Mouse (Mus musculus) kidney, postnatal 14 days (tissue): ENCODE measurements around the gene Rasal2.

Experiments used
- DNase-seq: peaks from one replicate; pipeline ENCODE4 v3.0.0; 2022; ENCODE audit warnings: mixed read lengths

Gene Rasal2

DNA sequence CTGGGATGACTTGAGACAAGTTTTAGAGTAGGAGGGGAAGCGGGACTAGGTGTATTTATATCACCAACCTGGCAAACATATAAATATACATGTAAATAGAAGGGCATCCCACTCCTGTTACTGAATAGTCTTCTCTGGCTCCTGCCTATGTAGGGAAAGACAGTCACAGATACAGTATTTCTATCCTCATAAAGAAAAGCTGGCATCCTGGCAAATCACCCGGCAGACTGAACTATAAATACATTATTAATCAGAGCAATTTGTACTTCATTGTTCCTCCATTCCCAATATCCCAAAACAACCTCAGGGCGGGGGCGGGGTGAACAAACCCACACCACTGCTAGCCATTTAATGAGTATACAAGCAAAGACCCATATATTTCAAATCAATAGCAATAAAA, 26.7 kb upstream of the Rasal2 start:
- DNase-seq: no peak

DNA sequence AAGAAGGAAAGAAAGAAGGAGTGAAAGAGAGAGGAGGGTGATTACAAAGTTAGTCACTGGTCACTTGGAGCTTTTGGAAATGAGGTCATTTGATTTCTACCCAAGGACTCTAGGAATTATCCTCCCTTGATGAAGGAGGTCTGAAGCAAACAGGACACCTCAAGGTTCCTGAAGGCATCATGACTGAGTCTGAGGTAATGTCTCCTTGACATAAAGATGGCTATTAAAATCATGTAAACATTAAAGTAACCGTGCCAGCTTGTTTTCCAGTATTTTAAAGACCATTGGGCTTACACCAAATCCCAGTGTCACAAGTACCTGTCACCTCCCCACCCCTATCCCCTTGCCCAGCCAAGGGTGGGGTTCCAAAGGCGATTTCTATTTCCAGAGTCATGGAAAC, 25.9 kb upstream of the Rasal2 start:
- DNase-seq: no peak

DNA sequence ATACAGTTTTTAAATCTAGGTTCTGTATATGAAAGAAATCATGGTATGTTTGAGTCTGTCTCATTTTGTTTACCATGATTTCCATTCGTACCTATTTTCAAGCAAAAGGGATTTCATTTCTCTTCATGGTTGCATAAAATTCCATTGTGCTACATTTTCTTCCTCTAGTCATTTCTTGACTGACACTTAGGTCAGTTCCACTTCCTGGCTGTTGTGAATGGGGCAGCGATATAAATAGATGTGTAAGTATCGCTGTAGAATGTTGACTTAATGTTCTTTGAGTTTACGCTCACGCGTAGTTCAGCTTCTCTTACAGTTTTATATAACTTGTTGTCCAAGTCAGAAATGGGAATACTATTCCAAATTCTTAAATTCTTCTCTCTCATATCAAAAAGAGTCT, 23.5 kb upstream of the Rasal2 start:
- DNase-seq: no peak

DNA sequence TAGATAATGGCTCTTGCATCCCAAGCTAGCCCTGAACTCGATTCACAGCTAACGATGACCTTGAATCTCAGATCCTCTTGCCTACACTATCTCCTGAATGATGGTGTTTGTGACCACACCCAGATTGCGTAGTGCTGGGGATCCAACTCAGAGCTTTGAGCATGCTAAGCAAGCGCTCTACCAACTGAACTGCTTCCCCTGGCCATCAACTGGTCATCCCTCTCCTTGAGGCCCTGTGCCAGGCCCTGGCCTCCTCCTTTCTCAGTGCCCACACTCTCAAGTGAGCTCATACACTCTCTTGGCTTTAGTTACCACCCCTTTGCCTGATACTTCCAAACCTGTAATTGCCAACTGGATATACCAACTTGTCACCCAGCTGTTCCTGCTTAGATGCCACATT, 22.0 kb upstream of the Rasal2 start:
- no peak for DNase-seq

DNA sequence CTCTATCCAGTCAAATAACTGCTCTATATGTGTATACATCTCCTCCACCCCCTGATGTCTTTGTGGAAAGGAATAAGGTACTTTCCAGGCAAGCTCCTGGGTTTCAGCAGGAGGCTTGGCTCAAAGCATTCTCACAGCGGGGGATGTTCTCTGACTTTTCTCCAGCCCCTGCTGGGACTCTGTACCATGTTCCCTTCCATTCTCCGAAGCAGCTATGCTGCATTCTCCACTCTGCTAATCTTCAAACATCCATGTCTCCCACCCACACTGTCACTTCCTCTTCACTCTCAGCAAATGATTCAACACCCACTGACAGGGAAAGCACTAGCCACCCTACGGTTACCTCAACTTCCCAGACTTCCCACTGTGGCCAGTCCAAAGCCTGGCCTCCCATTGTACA, 20.9 kb upstream of the Rasal2 start:
- no peak for DNase-seq

DNA sequence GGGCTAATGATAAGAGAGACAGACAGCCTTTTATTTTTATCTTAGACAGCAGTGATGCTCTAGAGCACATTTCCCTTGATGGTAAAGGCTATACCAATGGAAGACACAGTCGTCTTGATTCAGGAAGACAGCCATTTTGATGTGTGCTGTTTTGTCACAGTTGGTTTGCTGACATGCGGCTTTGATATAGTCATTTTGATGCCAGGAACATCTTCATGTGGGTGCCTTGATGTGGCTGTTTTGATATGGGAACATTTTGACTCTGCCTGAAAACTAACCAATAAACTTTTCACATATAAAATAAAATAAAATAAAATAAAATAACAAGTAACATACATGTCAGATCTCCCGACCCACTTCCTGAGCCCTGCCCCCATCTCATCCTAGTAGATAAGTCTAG, 16.0 kb upstream of the Rasal2 start:
- DNase-seq: no peak

DNA sequence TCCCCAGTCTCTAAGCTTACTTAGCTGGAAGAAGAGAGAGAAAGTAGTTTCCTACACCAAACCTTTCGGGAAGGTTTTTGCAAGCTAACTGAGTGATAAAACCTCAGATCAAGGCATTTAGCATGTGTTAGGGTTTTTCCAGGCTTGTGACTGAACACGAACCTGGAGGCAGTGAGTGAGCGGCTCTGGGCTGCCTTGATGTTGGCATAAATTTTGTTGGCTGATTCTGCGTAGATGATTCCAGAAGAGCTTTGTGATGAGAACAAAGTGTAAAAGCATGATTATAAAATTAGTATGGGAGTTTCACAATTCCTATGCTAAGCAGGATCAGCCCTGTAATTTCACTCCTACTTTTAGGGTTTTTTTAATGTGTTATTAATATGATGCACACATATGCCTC, 15.2 kb upstream of the Rasal2 start:
- DNase-seq: no peak

DNA sequence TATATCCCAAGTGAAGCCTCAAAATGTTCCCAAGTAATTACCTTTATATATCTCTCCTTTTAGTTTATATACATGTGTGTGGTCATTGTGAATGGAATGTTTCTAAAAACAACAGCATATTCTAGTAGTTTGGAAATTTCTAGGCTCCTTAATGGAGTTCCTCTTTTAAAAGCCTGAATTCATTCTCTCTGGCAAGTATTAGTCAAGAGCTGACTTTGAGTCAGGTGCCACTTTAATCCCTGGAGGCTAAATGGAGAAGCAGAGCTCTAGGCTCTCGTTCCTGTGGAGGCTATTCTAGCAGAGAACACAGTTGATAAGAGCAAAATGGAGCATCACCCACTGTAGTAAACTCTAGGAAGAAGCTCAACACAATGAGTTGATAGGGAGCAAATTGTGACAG, 14.5 kb upstream of the Rasal2 start:
- no peak for DNase-seq

DNA sequence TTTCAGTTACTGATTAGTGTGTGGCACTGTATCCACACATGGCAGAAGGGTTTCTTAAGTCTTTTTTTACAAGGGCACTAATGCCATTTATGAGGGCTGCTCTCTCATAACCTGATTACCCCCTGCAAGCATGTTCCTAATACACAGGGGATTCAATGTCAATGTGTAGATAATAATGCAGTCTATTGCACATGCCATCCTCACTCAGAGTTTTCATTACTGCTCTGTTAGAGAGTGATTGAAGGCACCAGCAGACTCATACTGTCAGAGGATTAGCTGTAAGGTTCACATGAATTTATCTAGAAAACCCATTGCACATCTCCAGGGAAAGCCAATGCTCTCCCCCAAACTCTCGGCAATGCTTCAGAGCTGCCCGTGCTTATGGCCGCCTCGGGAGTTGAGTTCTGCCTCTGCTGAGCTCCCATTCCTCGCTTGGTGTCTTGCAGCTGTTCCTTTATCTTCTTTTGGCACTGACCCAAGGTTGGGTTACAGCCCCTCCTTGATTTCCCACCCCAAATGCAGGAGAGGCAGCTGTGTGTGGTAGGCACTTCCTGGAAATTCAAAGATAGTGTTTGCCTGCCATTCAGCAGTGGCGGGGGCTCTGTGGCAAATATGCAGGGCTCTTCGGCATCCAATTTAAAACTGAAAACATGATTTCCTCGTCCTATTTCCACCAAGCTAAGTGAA, 13.5 kb upstream of the Rasal2 start:
- DNase-seq: no peak

DNA sequence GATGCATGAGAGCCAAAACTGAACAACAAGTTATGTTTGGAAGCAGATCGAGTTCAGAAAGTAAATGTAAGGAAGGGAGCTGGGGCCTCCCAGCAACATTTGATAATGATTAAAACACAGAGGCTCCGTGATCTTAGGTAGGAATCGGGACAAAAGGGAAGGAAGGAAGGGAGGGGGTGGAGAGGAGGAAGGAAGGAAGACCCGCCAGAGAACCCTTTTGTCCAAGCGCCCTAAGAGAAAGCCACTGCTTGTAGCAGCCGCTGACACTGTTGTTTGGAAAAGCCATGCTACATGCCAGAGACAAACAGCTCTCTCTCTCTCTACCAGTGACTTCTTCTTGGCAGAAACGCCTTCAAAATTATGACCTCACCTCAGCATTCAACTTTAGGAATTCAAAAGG, 5.5 kb upstream of the Rasal2 start:
- peak; percentile 44 for DNase-seq

DNA sequence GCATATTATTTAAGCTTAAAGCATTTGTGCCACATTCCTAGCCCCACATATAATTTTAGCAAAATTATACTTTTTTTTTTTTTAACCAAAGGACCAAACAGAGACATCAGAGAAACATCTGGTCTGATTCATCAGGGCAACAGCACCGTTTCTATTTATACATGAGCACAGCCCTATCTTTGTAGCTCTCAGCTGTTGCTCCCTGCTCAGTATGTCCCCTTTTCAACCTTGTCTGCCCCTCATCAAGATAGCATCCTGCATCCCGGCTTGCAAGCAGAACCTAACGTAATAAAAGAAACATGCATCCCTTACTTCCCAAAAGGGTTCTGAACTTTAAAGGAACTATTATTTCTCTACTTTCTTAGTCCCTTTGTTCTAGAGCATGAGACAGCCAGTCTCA, 5.0 kb upstream of the Rasal2 start:
- DNase-seq: no peak

DNA sequence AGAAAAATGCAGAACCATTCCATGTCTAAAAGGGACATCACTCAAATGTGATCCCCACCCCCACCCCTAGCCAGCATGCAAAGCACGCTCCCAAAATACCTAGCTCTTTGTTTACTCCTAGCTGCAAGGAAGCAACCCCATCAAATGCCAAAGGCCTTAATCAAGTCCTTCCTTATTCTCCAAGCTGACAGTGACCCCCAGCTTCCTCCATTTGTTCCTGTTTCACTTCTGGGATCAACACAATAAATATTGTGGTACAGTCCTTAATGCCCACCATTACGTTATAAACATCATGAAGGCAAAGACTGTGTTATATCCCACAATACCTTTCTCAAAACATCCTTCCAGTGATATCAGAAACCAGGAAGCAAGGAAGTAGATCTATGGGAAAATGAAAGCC, 4.2 kb upstream of the Rasal2 start:
- no peak for DNase-seq

DNA sequence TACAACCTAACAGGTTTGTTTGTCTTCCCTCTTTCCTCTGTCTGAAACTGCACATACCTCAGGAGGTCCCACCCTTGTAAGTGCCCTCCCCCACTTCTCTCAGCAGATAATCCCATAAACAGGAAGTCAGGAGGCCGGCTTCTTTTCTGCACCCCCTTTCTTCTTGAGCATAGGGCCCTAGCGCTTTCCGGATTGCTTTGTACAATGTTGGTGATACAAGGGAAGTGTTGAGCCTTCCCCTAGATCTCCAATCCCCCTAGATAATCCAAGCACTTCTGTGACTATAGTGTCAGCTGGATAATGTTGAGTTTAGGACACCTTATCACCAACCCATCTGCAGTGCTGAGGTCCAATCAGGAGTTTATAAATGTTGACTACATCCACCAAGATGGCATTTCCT, 3.4 kb upstream of the Rasal2 start:
- DNase-seq: no peak

DNA sequence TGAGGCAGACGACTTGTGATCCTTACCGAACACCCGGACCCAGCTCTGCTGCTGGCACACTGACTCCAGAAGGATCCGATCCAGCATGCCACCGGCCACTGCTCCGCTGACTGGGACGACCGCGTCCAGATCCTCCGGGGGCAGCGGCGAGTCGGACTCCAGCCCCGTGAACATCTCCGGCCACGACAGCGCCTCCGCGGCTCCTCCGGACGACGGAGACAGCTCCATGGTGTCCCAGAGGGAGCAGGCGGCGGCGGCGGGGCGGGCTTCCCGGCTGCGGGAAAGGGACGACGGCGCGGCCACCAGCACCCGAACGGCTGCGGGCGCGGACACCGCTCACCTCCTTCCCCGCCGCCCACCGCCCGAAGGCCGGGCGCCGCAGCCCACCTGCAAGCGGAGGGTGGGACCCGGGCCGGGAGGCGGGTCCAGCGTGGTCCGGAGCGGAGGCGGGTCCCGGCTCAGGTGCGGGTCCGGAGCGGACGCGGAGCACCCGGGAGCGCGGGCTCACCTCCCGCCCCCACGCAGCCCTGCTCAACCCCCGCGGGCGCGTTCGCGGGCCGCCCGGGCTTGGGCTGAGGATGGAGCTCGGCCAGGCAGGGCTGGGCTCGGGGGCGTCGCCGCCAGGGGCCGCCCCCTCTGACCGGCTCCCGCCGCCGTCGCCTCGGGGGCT, 549 bp downstream of the Rasal2 start:
- peak; percentile 79 for DNase-seq

DNA sequence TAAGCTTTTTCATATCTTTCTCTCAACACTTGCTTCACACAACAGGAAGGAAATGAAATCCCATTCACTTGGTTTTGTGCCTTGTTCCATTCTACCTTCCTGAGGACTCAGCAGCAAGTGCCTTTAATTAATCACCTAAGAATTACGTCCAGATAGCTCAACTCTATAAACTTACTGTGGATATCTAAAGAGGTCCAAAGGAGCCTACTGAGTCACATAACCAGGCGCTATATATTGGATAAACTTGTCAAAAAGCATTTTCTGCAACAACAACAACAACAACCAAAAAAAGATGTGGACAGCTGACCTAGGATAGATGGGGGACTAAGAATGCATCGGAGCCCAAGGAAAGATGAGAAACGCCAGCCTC, 1.1 kb downstream of the Rasal2 start:
- no peak for DNase-seq

DNA sequence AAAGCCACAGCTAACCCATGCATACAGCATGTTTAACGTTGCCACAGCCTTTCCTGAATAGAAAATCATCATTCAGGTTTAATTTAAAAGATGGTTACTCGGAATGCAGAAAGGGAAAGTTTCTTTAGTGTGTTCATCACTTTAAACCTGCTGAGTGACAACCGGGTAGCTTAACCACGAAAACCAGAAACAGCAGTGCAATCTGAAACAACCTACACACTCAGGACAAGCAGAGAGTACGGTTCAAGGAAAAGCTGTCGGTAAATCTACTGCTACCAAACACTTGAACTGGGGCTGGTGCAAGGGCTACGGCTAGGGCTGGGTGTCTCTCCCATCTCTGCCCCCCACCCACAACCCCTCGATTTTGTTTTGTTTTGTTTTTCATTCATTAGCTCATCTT, 1.5 kb downstream of the Rasal2 start:
- DNase-seq: no peak

DNA sequence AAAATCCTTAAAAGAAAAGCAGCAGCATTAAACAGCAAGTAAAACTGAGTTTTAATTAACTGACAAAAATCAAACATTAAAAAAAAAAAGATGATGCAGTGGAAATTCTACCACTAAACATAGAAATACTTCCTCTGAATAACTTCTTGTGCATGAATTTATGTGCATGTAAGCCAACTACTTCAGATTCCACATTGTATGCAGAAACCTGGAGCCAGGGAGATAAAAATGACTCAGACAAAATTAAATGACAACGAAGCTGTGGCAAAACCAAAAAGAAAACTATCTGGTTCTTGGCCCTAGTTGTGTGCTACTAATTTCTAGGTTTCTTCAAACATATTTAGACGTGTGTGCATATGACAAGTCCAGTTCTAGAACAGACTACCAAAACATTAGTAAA, 2.7 kb downstream of the Rasal2 start:
- no peak for DNase-seq

DNA sequence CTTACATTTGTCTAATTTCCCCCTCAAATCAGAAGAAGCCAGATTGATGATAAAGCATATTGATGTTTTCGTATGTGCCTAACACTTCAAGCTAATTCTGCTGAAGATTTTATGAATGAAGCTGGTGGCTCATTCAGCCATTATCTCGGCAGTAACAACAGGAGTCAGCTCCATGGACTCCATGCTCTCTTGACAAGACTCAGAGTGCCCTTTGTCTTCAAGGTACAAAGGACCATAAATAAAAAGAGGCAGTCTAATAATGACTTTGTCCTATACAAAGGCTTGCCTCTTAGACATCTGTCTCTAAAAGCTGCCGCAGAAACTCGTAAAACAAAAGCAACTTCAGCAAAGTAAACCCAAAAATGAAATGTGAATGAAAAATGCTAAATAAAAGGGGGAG, 24.4 kb downstream of the Rasal2 start:
- DNase-seq: no peak

DNA sequence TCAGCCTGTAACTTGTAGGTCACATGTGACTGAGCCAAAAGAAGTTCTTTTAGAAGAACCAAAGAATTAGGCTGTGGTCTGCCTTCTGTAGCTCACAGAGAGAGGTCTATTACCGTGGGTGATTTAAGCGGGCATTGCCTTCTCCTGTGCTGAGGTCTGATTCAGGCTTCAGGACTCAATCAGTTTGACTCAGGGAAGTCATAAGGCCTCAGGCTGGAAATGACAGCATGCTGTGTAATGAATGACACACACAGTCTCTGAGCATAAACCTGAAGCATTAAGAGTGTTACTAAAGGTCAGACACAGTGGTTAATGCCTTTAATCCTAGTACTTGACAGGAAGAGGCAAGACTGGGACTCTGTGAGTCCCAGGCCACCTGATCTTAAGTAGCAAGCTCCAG, 31.7 kb downstream of the Rasal2 start:
- DNase-seq: no peak

DNA sequence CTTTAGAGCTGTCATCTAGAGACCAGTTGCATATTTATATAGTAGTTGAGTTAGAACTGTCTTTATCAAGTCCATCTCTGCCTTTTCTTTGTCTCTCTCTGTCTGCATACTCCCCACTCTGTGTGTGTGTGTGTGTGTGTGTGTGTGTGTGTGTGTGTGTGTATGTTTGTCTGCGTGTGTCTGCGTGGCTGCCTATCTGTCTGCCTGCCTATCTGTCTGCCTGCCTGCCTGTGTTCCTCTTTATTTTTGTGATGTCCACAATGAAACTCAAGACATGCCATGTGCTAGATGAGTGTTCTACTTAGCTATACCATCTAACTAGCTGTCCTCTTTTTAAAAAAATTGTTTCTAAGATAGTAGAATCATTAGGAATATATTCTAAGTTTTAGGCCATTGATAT, 42.0 kb downstream of the Rasal2 start:
- DNase-seq: no peak

DNA sequence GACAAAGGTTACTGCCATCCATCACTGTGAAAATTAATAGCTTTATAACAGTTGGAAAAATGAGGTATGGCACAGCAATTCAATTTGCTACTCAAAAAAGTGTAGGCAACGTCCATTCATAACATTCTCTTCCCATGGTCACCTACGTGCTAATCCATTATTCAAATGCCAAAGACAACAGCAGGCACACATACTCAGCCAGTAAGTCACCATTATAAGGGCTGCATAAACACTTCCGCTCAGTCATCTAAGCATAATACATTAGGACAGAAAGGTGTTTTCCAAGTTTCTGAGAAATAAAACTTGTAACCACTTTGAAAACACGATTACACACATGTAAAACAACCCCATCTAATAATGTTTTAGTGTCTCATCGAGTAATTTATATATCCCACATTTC, 44.1 kb downstream of the Rasal2 start:
- DNase-seq: no peak

DNA sequence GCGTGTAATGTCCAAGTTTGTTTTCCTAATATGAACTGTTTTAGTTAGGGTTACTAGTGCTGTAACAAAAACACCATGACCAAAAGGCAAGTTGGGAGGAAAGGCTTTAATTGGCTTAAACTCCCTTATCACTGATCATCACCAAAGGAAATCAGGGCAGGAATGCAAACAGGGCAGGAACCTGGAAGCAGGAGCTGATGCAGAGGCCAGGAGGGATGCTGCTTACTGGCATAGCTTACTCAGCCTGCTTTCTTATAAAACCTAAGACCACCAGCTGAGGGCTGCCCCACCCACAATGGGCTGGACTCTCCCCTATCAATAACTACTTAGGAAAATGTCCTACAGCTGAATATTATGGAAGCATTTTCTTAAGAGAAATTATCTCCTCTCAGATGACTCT, 65.7 kb downstream of the Rasal2 start:
- DNase-seq: no peak

DNA sequence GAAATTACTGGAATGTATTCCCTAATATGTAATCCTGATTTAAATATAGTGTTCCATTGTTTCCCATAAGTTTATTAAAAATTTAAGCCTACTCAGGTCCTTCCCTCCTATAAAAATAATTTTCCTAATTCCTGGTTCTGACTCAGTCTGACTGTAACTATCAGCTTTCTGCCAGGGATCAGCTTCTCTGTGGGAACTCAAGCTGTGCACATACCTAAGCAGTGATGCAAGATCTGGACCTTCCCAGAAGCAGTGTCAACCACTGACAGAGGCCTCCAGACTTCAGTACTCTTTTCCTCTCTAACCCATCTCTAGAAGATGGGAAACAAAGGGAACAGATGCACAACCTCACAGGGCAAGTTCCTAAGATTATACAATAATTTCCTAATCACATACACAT, 68.9 kb downstream of the Rasal2 start:
- DNase-seq: no peak

DNA sequence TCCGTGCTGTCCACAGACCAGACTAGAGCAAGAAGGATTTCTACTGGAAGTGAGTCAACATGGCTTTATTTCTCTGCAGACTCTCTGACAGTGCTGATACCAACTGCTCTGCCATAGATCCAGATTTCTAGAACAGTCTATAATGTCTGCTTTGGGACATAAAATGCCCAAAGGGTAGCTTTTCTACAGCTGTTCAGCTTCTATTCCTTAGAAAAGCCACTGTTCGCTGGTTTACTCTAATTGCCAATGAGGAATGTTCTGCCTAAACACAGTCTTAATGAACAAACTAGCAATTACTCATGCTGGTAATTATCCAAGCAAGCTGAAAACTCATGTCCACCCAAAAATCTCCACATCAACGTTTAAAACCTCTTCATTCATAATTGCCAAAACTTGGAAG, 77.6 kb downstream of the Rasal2 start:
- no peak for DNase-seq

DNA sequence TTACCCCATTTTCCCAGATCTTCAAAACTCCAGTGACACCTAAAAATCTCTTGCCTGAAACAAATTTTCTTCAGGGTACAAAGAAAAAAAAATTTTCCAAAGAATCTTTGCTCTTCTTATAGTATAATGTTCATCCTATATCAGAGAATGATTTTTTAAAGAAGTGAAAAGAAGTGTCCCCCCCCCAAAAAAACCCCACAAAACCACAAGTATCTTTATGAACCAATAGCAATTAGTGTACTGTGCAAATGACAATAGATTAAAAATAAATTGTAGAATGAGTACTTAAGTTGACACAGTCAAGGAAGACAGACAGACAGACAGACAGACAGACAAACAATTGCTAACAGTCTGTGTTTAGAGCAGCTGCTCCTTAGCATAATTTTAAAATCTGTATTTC, 84.3 kb downstream of the Rasal2 start:
- DNase-seq: no peak
